ENCODE assay signal across 30 mouse cellular contexts in genomic region chr2:6466396-6466795, GRCm38 (mm10).
DNase-seq lines count a peak whose midpoint lies in the region; ATAC-seq and TF ChIP-seq lines count a peak whose summit lies in the region.
"Had no signal": no experiment of that assay in that cellular context is flagged by ENCODE, and none has a peak within 500 bp of the region (broad histone marks: within the 10 kb centered on the region; RNA-seq: fewer than 3 reads in every experiment).

No protein-coding gene starts in this region.

- H3K4me3 ChIP-seq in embryonic facial prominence, embryonic 13.5 days, result no peak overlapping the region
- H3K4me3 ChIP-seq in embryonic facial prominence, embryonic 10.5 days, result no peak overlapping the region
- H3K4me3 ChIP-seq in kidney, postnatal 0 days (replicated peaks; ENCODE audit: low read depth, low read length), result no peak overlapping the region
- no peak overlapping the region for H3K4me3 ChIP-seq in midbrain, embryonic 11.5 days (ENCODE audit: low read depth, low read length)
- no peak overlapping the region for H3K4me3 ChIP-seq in midbrain, embryonic 15.5 days
- H3K4me3 ChIP-seq: forebrain, embryonic 10.5 days; forebrain, embryonic 13.5 days; heart, adult 2 months; heart, embryonic 15.5 days; hindbrain, embryonic 10.5 days; hindbrain, embryonic 13.5 days had no signal

- peaks cover 31% of the 10 kb centered on the region for H3K4me1 ChIP-seq in embryonic facial prominence, embryonic 13.5 days
- peaks cover 28% of the 10 kb centered on the region for H3K4me1 ChIP-seq in embryonic facial prominence, embryonic 10.5 days
- peaks cover 9% of the 10 kb centered on the region for H3K4me1 ChIP-seq in kidney, postnatal 0 days (replicated peaks; ENCODE audit: insufficient read depth, low read length)
- no peaks in the 10 kb centered on the region for H3K4me1 ChIP-seq in midbrain, embryonic 11.5 days (ENCODE audit: control insufficient read depth, insufficient read depth, low read length)
- peaks cover 8% of the 10 kb centered on the region; the same call in 1 of the 2 replicates for H3K4me1 ChIP-seq in midbrain, embryonic 15.5 days

- H3K9me3 ChIP-seq in embryonic facial prominence, embryonic 13.5 days, result no peaks in the 10 kb centered on the region
- no peaks in the 10 kb centered on the region for H3K9me3 ChIP-seq in embryonic facial prominence, embryonic 10.5 days
- no peaks in the 10 kb centered on the region for H3K9me3 ChIP-seq in kidney, postnatal 0 days (replicated peaks; ENCODE audit: low read length)
- no peaks in the 10 kb centered on the region for H3K9me3 ChIP-seq in midbrain, embryonic 11.5 days (ENCODE audit: control insufficient read depth, low read length)
- no peaks in the 10 kb centered on the region for H3K9me3 ChIP-seq in midbrain, embryonic 15.5 days
- H3K9me3 ChIP-seq: G1E; heart, embryonic 15.5 days; hindbrain, embryonic 10.5 days; hindbrain, embryonic 13.5 days had no signal

- H3K4me2 ChIP-seq in embryonic facial prominence, embryonic 13.5 days, result no peak overlapping the region
- H3K4me2 ChIP-seq in kidney, postnatal 0 days (ENCODE audit: low read length), result no peak overlapping the region
- no peak overlapping the region for H3K4me2 ChIP-seq in midbrain, embryonic 11.5 days
- no peak overlapping the region for H3K4me2 ChIP-seq in midbrain, embryonic 15.5 days
- H3K4me2 ChIP-seq: forebrain, embryonic 13.5 days; heart, embryonic 11.5 days; heart, embryonic 15.5 days; hindbrain, embryonic 13.5 days had no signal

- WGBS in embryonic facial prominence, embryonic 13.5 days, result 30% methylated on average over 6 of the region's 6 CpGs
- WGBS in embryonic facial prominence, embryonic 10.5 days, result 72% methylated on average over 6 of the region's 6 CpGs
- 33% methylated on average over 6 of the region's 6 CpGs for WGBS in kidney, postnatal 0 days
- WGBS in midbrain, embryonic 11.5 days, result 92% methylated on average over 6 of the region's 6 CpGs
- 88% methylated on average over 6 of the region's 6 CpGs for WGBS in midbrain, embryonic 15.5 days

- no peak for TF ChIP-seq CTCF in kidney, postnatal 0 days (IDR thresholded peaks at IDR 0.05; ENCODE audit: low read depth)

- intact Hi-C loops in left cerebral cortex, postnatal 10 days (cut with DNase I), result no loop called here

- peak overlapping the region; percentile 57 for H3K27ac ChIP-seq in embryonic facial prominence, embryonic 13.5 days
- no peak overlapping the region for H3K27ac ChIP-seq in embryonic facial prominence, embryonic 10.5 days (replicated peaks)
- H3K27ac ChIP-seq in kidney, postnatal 0 days, result peak overlapping the region; percentile 36; the same call in 1 of the 2 replicates
- no peak overlapping the region for H3K27ac ChIP-seq in midbrain, embryonic 11.5 days (ENCODE audit: low read depth, low read length)
- no peak overlapping the region for H3K27ac ChIP-seq in midbrain, embryonic 15.5 days
- H3K27ac ChIP-seq: forebrain, embryonic 10.5 days; forebrain, embryonic 13.5 days; heart, adult 2 months; heart, embryonic 15.5 days; hindbrain, embryonic 10.5 days; hindbrain, embryonic 13.5 days had no signal

- H3K36me3 ChIP-seq in embryonic facial prominence, embryonic 13.5 days, result no peaks in the 10 kb centered on the region
- no peaks in the 10 kb centered on the region for H3K36me3 ChIP-seq in embryonic facial prominence, embryonic 10.5 days (replicated peaks)
- no peaks in the 10 kb centered on the region for H3K36me3 ChIP-seq in kidney, postnatal 0 days (ENCODE audit: insufficient read depth, low read length)
- H3K36me3 ChIP-seq in midbrain, embryonic 11.5 days (ENCODE audit: control insufficient read depth, insufficient read depth, low read length), result no peaks in the 10 kb centered on the region
- H3K36me3 ChIP-seq in midbrain, embryonic 15.5 days (replicated peaks), result no peaks in the 10 kb centered on the region
- H3K36me3 ChIP-seq: forebrain, embryonic 10.5 days; G1E; heart, embryonic 15.5 days; hindbrain, embryonic 10.5 days; hindbrain, embryonic 13.5 days had no signal

- no peaks in the 10 kb centered on the region for H3K27me3 ChIP-seq in embryonic facial prominence, embryonic 13.5 days
- H3K27me3 ChIP-seq in embryonic facial prominence, embryonic 10.5 days (replicated peaks; ENCODE audit: low read depth, poor library complexity, severe bottlenecking), result no peaks in the 10 kb centered on the region
- H3K27me3 ChIP-seq in kidney, postnatal 0 days (ENCODE audit: insufficient read depth, low read length), result no peaks in the 10 kb centered on the region
- no peaks in the 10 kb centered on the region for H3K27me3 ChIP-seq in midbrain, embryonic 11.5 days (ENCODE audit: control insufficient read depth, insufficient read depth, low read length)
- no peaks in the 10 kb centered on the region for H3K27me3 ChIP-seq in midbrain, embryonic 15.5 days (replicated peaks)
- H3K27me3 ChIP-seq: CH12.LX; heart, embryonic 15.5 days; hindbrain, embryonic 13.5 days had no signal

- H3K9ac ChIP-seq in embryonic facial prominence, embryonic 13.5 days, result no peak overlapping the region
- H3K9ac ChIP-seq in kidney, postnatal 0 days (ENCODE audit: low read depth, low read length), result no peak overlapping the region
- no peak overlapping the region for H3K9ac ChIP-seq in midbrain, embryonic 11.5 days (ENCODE audit: low read length)
- no peak overlapping the region for H3K9ac ChIP-seq in midbrain, embryonic 15.5 days
- H3K9ac ChIP-seq: forebrain, embryonic 13.5 days; heart, embryonic 15.5 days; hindbrain, embryonic 13.5 days had no signal

- DNase-seq in embryonic facial prominence, embryonic 10.5 days (ENCODE audit: low spot score), result no peak
- DNase-seq in kidney, postnatal 0 days (ENCODE audit: low spot score), result peak; percentile 73
- no peak for DNase-seq in kidney, postnatal 4 days
- DNase-seq in midbrain, embryonic 11.5 days (ENCODE audit: low spot score, missing footprints), result peak; percentile 26
- no peak for DNase-seq in left cerebral cortex, postnatal 10 days (ENCODE audit: extremely low spot score in 1 of 2, low spot score in 2 of 2)
- DNase-seq: adrenal gland, adult 2 months; adrenal gland, postnatal 14 days; B cell, adult 2 months; cerebellum, adult 11 months; cerebellum, adult 2 months; cerebellum, postnatal 10 days; cerebellum, postnatal 36 days; embryo, embryonic 11 days; gastrocnemius, postnatal 10 days; gastrocnemius, postnatal 36 days; heart, adult 2 months; heart, postnatal 10 days; heart, postnatal 36 days had no signal

- ATAC-seq in embryonic facial prominence, embryonic 13.5 days (ENCODE audit: insufficient number of reproducible peaks, insufficient read depth, low FRiP score, low TSS enrichment, low read depth), result no peak
- no peak for ATAC-seq in kidney, postnatal 0 days (replicated peaks; ENCODE audit: low FRiP score, low read depth)
- ATAC-seq in midbrain, embryonic 11.5 days (ENCODE audit: low FRiP score), result no peak
- ATAC-seq in midbrain, embryonic 15.5 days (replicated peaks), result no peak
- ATAC-seq: forebrain, embryonic 13.5 days; forebrain, embryonic 16.5 days; hindbrain, embryonic 16.5 days had no signal

Comparison
In these comparisons a context has a peak if more than half of its experiments do, and no peak if none do; other contexts are left out.
1. H3K27ac ChIP-seq: peak in embryonic facial prominence, embryonic 13.5 days (single experiment) and kidney, postnatal 0 days (single experiment); none in embryonic facial prominence, embryonic 10.5 days (single experiment), midbrain, embryonic 11.5 days (single experiment) and midbrain, embryonic 15.5 days (single experiment).
2. DNase-seq: peak in kidney, postnatal 0 days (single experiment) and midbrain, embryonic 11.5 days (single experiment); none in embryonic facial prominence, embryonic 10.5 days (single experiment), kidney, postnatal 4 days (0 of 2) and left cerebral cortex, postnatal 10 days (0 of 2).